Mouse (Mus musculus): ENCODE measurements around the gene Olfr659. TPM values are rescaled to one million over a fixed set of nuclear protein-coding genes. Genes with fewer than 3 reads are reported as not detected.

Gene Olfr659
- not detected in 2 replicates for polyA plus RNA-seq (2012; rRNA removed)

DNA sequence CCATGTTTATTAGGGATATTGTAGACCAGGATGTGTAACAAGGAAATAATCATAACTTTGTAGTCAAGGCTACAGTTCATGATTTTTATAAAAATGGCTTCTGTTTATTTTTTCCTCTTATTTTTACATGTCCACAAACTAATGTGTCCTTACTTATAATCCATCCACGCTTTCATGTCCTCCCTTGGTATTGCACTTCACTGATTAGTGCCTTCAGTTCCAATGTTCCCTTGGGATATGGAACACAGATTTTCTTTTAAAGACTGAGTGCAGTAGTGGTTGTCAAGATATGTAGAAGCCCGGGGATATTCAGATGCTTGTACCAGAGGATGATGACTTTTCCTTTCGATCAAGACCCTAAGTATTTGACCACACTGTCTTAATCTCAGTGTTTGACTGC is at the start of gene Olfr659:
Gene Olfr659 (plus strand): TSS at position 301 of the 400 bp plus-strand sequence.

DNA sequence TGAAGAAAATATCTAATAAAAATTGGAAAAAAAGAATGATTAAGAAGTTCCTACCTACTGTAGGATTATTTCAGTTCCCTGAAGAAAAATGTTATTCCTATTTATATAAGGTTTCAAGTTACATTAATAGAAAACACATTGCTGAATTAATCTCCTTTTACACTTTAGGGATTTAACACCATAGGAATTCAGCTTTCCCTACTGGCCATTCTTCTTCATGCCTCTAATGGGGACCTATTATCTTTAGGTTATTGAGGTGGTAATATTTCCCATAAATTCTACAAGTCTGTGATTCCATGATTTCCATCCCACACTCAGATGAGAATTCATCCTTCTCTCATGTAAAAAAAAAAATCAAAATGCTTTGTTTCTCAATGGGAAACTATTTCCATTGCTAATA is 42.1 kb upstream of the Olfr659 start, which contains the start of gene Olfr657:
Gene Olfr657 (plus strand): TSS at position 301 of the 400 bp plus-strand sequence.

DNA sequence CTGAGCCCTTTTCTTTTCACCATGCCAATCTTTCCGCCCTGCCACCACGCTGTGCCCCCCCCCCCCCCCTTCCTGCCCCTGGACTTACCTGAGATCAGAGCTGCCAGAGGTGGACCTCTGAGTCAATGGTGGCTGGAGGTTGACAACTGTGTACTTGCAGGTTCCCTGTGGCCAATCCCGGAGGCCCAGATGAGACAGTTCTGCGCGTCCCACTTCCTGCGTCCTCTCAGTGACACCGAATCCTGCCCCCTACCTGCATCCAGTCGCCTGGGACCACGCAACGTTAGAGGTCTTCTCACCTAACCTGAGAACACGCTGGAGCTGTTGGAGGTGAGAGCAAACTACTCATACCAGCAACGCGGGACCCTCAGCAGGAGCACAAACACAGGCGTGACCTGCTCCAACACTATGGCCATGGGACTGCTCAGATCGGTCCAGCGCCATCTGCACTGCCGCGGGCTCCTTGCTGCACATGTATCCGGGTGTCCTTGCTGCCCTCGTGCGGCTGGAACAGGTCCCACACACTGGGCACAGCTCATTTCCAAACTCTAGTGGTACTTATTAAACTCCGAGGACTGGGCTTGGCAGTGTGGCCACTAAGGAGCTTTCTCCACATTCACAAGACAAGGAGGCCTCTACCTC is 19.6 kb upstream of the Olfr659 start, which contains the start of gene Olfr658:
Gene Olfr658 (minus strand): TSS at position 465 of the 642 bp plus-strand sequence.

DNA sequence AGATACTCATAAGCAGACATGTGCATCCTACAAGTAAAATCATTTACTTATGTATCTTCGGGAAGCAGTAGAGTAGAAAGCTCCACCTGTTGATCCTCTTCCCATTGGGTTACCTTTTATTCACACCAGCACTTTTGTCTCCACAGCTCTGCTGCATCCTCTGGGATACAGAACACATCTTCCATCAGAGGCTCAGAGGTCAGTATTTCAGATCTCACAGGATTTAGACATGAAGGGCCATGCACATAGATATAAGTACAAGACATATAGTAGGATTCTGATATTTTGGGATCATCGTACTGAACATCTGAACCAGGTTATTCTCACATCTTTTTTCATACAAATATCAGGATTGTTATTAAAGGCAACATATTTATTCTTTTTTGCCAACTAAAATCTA is 19.6 kb downstream of the Olfr659 start, which contains the start of gene Olfr661:
Gene Olfr661 (plus strand): TSS at position 301 of the 400 bp plus-strand sequence.

Other genes with a start within 250 kb of the Olfr659 start
- 0.52 and 0.99 TPM in 2 replicates for gene Trim30a, start 201.6 kb upstream of the Olfr659 start, polyA plus RNA-seq (2012; rRNA removed)
- 0.11 and 0.26 TPM in 2 replicates for gene Trim30d, start 158.9 kb upstream of the Olfr659 start, polyA plus RNA-seq (2012; rRNA removed)
- not detected in 2 replicates for gene Olfr651, start 116.6 kb upstream of the Olfr659 start, polyA plus RNA-seq (2012; rRNA removed)
- not detected in 2 replicates for gene Olfr652, start 105.9 kb upstream of the Olfr659 start, polyA plus RNA-seq (2012; rRNA removed)
- not detected in 2 replicates for gene Olfr653, start 89.4 kb upstream of the Olfr659 start, polyA plus RNA-seq (2012; rRNA removed)
- not detected in 2 replicates for gene Olfr654, start 79.7 kb upstream of the Olfr659 start, polyA plus RNA-seq (2012; rRNA removed)
- gene Olfr655, start 65.0 kb upstream of the Olfr659 start, polyA plus RNA-seq (2012; rRNA removed), result not detected in 2 replicates
- not detected in 2 replicates for gene Olfr656, start 52.8 kb upstream of the Olfr659 start, polyA plus RNA-seq (2012; rRNA removed)
- not detected in 2 replicates for gene Olfr657, start 42.0 kb upstream of the Olfr659 start, polyA plus RNA-seq (2012; rRNA removed)
- 0.05 and 0.09 TPM in 2 replicates for gene Olfr658, start 19.4 kb upstream of the Olfr659 start, polyA plus RNA-seq (2012; rRNA removed)
- gene Olfr661, start 19.7 kb downstream of the Olfr659 start, polyA plus RNA-seq (2012; rRNA removed), result not detected in 2 replicates
- gene Usp17le, start 110.7 kb downstream of the Olfr659 start, polyA plus RNA-seq (2012; rRNA removed), result not detected in 2 replicates
- not detected in 2 replicates for gene Usp17lb, start 175.8 kb downstream of the Olfr659 start, polyA plus RNA-seq (2012; rRNA removed)
- gene Usp17la, start 190.3 kb downstream of the Olfr659 start, polyA plus RNA-seq (2012; rRNA removed), result not detected in 2 replicates
- not detected in 2 replicates for gene Olfr665, start 211.3 kb downstream of the Olfr659 start, polyA plus RNA-seq (2012; rRNA removed)
- not detected in 2 replicates for gene Olfr666, start 229.2 kb downstream of the Olfr659 start, polyA plus RNA-seq (2012; rRNA removed)